Mouse (Mus musculus): Measurements from ENCODE around the gene Zkscan16.

Gene Zkscan16

GRCm38 (mm10) chr4:58999686-59000085, 56.3 kb downstream of the Zkscan16 start:
- DNase-seq (ENCODE audit: low spot score in 2 of 2), result peak; percentile 74 to 86

- DNase-seq (ENCODE audit: low spot score in 2 of 2), result peak; percentile 55 to 71
Observed at GRCm38 (mm10) chr4:59000614-59001013, 57.2 kb downstream of the Zkscan16 start.

DNA sequence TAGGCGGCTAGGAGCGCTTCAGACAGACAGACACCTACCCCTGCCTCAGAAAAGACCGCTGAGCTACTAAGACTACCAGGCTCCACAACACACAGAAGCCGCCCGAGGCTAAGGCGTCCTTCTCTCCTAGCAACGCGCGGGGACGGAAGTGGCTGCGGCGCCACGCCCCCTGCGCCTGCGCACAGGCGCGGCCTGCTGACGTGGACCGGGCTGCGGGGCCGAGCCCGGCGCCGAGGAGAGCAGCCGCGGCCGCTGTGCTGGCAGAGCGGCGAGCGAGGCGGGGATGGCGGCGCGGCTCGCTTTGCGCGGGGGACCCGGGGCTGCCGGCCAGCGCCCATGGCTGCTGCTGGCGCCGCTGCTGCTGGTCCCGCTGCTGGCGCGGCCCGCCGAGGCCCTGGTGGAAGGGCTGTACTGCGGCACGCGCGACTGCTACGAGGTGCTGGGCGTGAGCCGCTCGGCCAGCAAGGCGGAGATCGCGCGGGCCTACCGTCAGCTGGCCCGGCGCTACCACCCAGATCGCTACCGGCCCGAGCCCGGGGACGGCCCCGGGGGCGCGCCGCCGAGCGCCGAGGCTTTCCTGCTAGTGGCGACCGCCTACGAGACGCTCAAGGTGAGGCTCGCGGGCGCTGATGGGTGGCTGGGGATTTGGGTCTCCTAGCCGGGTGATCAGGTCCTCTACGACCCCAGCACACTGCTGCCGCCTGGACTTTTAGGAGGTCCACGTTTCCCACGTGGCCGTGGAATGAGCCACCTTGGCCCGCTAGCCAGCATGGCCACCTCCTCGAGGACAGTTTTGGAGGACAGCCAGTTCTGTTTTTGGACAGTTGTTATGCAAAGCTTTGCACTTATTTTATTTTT, 59.7 kb downstream of the Zkscan16 start, which contains the start of gene Gm20503:
TSS of gene Gm20503 (plus strand) at position 263 of the 858 bp plus-strand sequence.
- DNase-seq (ENCODE audit: low spot score in 2 of 2), result peak; percentile 92 to 96

GRCm38 (mm10) chr4:59003806-59004200, 60.4 kb downstream of the Zkscan16 start:
- DNase-seq (ENCODE audit: low spot score in 2 of 2), result no peak

DNA sequence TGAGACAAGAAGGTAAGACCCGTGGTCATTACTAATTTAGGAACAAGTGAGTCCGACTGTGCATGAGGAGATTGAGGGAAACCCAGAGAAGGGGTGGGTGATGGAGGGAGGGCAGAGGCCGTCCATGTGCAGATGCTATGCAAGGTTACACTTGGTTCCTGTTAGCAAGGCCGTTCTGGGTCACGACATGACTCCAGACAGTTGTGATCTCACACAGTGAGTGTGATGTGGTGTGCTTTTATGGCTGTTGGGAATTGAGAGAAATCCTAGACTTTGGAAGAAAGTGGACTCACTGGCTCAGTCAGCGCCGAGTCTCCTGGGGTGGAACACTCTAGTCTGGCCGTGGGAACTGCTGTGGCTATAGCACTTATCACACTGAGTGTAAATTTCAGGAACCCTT, 62.8 kb downstream of the Zkscan16 start:
- DNase-seq (ENCODE audit: low spot score in 2 of 2), result no peak

DNA sequence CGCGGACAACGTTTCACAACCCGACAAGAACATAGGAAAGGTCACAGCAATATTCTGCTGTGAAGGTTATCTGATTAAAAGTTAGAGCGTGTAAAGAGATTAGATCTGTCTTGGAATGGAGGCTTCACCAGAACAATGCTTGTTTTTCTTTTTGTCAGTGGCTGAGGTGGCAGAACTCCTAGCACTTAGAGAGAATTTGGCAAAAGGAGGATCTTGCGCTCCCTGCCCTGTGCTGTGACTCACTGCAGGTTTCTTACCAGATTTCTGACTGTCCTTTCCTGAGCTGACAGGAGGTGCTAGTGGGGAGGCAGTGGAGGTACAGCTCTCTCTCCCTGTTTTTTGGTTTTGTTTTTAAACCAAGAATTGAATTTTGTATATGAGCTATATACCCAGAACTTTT, 63.6 kb downstream of the Zkscan16 start:
- no peak for DNase-seq (ENCODE audit: low spot score in 2 of 2)

Data from spleen, postnatal 4 days (tissue).